Mouse (Mus musculus): ENCODE data around the gene Ctps2. TPM values are rescaled to one million over a fixed set of nuclear protein-coding genes. Genes with fewer than 3 reads are reported as not detected.

Gene Ctps2
- total RNA-seq, 2 experiments from 2014 or later, result 23.6 to 28.3 TPM

DNA sequence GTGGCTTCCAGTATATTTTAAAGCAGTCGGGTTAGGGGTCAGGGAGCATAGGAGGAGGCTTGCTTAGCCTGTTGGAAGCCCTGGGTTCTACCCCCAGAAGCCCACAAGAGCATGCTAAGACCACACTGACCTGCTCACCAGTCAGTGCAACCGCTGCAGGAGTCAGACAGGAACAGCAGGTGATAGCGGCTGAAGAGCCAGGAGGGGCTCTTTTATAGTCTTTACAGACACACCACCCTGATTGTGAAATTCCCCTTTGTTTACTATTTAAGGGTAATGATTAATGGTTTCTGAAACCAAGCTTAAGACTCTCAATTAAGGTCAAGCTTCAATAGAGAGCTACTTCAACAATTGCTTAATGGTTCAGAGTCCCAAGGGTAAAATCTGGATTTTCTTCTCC lies 63.3 kb downstream of the Ctps2 start, which contains the start of gene S100g:
S100g (minus strand) TSS at position 217 of the 400 bp plus-strand sequence.
- DNase-seq (ENCODE audit: low spot score in 2 of 2), result no peak

DNA sequence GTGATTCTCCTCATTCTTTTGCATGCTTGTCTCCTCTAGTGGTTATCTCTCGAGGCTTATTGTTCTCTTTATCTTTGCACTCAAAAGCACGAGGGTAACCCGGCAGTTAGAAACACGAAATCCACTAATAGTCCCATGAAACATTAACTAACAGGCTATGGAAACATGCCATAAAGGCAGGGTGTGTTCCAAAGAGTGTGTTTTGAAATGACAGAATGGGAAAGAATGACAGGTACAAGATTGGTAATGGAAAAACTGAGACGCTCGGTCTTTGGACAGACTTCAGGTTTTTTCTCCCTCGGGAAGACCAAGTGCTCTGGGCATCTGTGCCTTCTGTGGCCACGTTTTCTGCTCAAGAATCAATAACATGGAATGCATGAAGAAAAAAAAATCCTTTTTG lies 66.4 kb downstream of the Ctps2 start:
- no peak for DNase-seq (ENCODE audit: low spot score in 2 of 2)

DNA sequence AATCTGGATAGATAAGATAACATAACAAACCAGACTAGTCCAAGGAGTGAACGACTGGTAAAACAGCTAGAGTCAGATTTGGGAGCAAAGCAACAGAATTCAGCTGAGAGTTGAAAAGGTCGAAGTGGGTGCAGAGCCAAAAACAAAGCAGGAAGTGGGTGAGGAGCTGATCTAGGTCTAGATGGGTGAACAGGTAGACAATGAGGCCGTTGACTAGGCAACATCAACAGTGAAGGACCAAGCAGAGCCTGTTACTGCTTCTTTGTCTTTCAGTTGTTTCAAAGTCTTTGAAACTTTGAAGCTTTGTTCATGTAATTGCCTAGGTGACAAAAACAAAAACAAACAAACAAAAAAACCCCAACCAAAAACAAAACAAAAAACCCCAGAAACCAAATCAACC lies 75.2 kb downstream of the Ctps2 start:
- DNase-seq (ENCODE audit: low spot score in 2 of 2), result no peak

DNA sequence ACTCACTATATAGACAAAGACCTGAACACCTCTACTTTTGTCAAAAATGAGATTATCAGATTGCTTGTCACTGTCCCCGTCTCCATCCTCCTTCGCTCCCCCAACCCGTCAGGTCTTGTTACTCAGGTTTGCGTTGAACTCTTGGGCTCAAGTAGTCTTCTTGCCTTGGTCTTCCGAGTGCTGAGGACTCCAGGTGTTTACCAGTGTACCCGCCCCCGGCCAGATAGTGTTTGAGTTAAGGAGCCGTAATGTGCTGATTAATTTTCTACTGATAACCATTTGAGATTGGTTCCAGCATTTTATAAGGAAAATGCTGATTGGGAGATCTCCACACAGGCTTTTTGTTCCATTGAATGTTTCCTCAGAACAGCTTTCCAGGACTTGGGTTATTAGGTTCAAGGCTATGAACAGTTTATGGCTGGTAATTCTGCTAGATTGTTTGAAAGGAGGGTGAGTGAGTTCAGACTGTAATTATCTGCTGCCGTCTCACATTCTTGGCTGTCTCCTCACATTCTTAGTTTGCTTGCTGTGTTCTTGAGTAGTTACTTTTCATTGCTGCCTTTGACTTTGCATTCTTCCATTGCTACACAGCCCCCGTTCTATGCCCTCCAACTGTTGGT lies 85.9 kb downstream of the Ctps2 start:
- no peak for DNase-seq (ENCODE audit: low spot score in 2 of 2)

- no peak for DNase-seq (ENCODE audit: low spot score in 2 of 2)
These were observed 90.4 kb downstream of the Ctps2 start for GRCm38 (mm10) chrX:162991396-162991795.

GRCm38 (mm10) chrX:162992121-162992520 lies 91.1 kb downstream of the Ctps2 start:
- DNase-seq (ENCODE audit: low spot score in 2 of 2), result no peak

DNA sequence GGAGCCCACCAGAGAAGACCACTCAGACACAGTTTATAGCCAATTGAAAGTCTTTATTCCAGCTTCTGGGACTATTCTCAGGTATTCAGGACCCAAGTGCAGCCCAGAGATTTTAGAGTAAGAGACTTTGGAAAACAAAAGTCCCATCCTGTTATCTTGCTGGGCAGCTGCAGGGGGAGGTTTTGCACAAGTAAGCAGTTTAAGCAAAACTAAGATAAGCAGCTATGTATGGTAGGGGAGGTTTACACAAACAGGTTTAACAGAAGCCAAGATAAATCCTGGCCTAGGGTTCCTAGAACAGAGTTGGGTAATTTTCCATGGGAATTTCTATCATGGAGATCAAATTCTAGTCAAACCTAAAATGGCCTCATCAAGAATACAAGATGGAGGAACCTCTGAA lies 126.8 kb downstream of the Ctps2 start:
- DNase-seq (ENCODE audit: low spot score in 2 of 2), result no peak

DNA sequence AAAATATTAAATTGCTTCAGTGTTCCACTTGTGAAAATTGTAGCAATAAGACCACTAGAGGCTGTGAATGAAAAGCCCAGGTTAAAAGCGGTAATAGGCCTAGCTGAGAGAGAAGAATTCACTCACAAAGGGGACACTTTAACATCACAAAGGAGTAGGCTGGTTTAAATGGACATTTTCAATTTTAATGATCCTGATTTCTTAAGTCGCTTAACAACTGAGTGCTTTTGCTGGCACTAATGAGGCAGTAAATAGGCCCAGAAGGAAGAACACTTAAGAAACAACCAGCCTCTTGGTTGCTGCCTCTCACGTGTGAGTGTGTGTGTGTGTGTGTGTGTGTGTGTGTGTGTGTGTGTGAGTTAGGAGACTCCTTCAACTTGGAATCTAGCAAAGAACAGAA lies 137.7 kb downstream of the Ctps2 start:
- no peak for DNase-seq (ENCODE audit: low spot score in 2 of 2)

- DNase-seq (ENCODE audit: low spot score in 2 of 2), result no peak
These were observed 141.7 kb downstream of the Ctps2 start for GRCm38 (mm10) chrX:163042771-163043170.

DNA sequence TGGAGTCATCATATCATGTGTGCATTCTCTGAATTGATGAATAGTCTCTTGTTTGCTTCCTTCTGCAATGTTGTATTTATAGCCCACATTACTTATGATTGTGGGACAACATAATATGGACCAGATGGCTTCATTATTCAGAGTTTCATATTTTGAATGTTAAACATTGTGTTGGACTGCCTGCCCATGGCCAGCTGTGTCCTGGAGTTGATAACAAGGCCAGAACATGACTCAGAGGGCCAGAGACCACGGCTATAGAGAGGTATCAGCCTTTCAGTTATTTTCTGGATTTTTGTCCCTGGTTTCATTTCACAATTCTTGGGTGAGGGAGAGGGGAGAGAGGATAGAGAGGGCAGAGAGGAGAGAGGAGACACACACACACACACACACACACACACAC lies 162.9 kb downstream of the Ctps2 start:
- DNase-seq (ENCODE audit: low spot score in 2 of 2), result no peak

Small RNA genes within 50 kb of the gene (microRNA-seq; reads per million reads assigned to microRNA genes)
- not detected for gene Mir3473a

Other genes starting within 250 kb of the Ctps2 start
- 100 to 1,000 TPM; 205 to 207 TPM for gene Rbbp7, start 140.8 kb upstream of the Ctps2 start, total RNA-seq (2021)
- 10 to 100 TPM in 1 of 2 experiments, 1 to 10 TPM in 1; 8.4 to 11.0 TPM for gene Txlng, start 71.8 kb upstream of the Ctps2 start, total RNA-seq (2021)
- gene Syap1, start 12.8 kb upstream of the Ctps2 start, total RNA-seq (2021), result 10 to 100 TPM; 42.7 to 43.8 TPM
- not detected for gene S100g, start 63.4 kb downstream of the Ctps2 start, total RNA-seq (2021)